Mouse (Mus musculus): ENCODE data around the gene Morf4l1.
A peak's percentile ranks its signal among the peaks of the same experiment; 100 is the strongest.

Morf4l1 gene

GRCm38 (mm10) chr9:90124873-90125245 is 10.3 kb upstream of the Morf4l1 start:
- Histone ChIP-seq H3K9me3 (ENCODE audit: low read length) (no peaks in the 10 kb centered on the region), H3K4me1 (replicated peaks; ENCODE audit: low read depth, low read length) (peaks cover 40% of the 10 kb centered on the region), H3K36me3 (ENCODE audit: insufficient read depth, low read length) (no peaks in the 10 kb centered on the region), H3K4me3 (replicated peaks; ENCODE audit: low read length) (peak overlapping the region; percentile 23; the same call in 1 of the 2 replicates), H3K27me3 (ENCODE audit: insufficient read depth, low read length) (0 out of 2 replicates have a peak, but pooled peaks cover 2% of the 10 kb centered on the region)
- TF ChIP-seq NANOG (IDR thresholded peaks at IDR 0.05; ENCODE audit: borderline replicate concordance, low read length) (no peak), POU5F1 (IDR thresholded peaks at IDR 0.05; ENCODE audit: borderline replicate concordance, low read length) (no peak), CTCF (conservative IDR thresholded peaks at IDR 0.05; ENCODE audit: low read length) (no peak)

- Histone ChIP-seq H3K4me3 (replicated peaks; ENCODE audit: low read length) (peak overlapping the region; percentile 23; the same call in 1 of the 2 replicates), H3K36me3 (ENCODE audit: insufficient read depth, low read length) (no peaks in the 10 kb centered on the region), H3K27me3 (ENCODE audit: insufficient read depth, low read length) (0 out of 2 replicates have a peak, but pooled peaks cover 2% of the 10 kb centered on the region), H3K4me1 (replicated peaks; ENCODE audit: low read depth, low read length) (peaks cover 40% of the 10 kb centered on the region), H3K9me3 (ENCODE audit: low read length) (no peaks in the 10 kb centered on the region)
- TF ChIP-seq CTCF (conservative IDR thresholded peaks at IDR 0.05; ENCODE audit: low read length) = no peak
- no peak for TF ChIP-seq POU5F1 (IDR thresholded peaks at IDR 0.05; ENCODE audit: borderline replicate concordance, low read length)
- TF ChIP-seq NANOG (IDR thresholded peaks at IDR 0.05; ENCODE audit: borderline replicate concordance, low read length) = no peak
Observed at GRCm38 (mm10) chr9:90124156-90124872, 9.7 kb upstream of the Morf4l1 start.

GRCm38 (mm10) chr9:90122246-90122740 is 7.7 kb upstream of the Morf4l1 start:
- no peaks in the 10 kb centered on the region for H3K9me3 ChIP-seq (ENCODE audit: low read length)
- TF ChIP-seq CTCF (conservative IDR thresholded peaks at IDR 0.05; ENCODE audit: low read length) (no peak), NANOG (IDR thresholded peaks at IDR 0.05; ENCODE audit: borderline replicate concordance, low read length) (no peak), POU5F1 (IDR thresholded peaks at IDR 0.05; ENCODE audit: borderline replicate concordance, low read length) (no peak)
- H3K27me3 ChIP-seq (ENCODE audit: insufficient read depth, low read length) = no peaks in the 10 kb centered on the region
- H3K4me3 ChIP-seq (replicated peaks; ENCODE audit: low read length) = no peak overlapping the region
- no peaks in the 10 kb centered on the region for H3K36me3 ChIP-seq (ENCODE audit: insufficient read depth, low read length)
- peaks cover 42% of the 10 kb centered on the region for H3K4me1 ChIP-seq (replicated peaks; ENCODE audit: low read depth, low read length)

GRCm38 (mm10) chr9:90117234-90117633 is 2.7 kb upstream of the Morf4l1 start:
- Histone ChIP-seq H3K4me3 (replicated peaks; ENCODE audit: low read length) (no peak overlapping the region), H3K36me3 (ENCODE audit: insufficient read depth, low read length) (no peaks in the 10 kb centered on the region; the same call in 1 of the 2 replicates), H3K9me3 (ENCODE audit: low read length) (no peaks in the 10 kb centered on the region), H3K4me1 (replicated peaks; ENCODE audit: low read depth, low read length) (peaks cover 25% of the 10 kb centered on the region), H3K27me3 (ENCODE audit: insufficient read depth, low read length) (no peaks in the 10 kb centered on the region)
- no peak for TF ChIP-seq POU5F1 (IDR thresholded peaks at IDR 0.05; ENCODE audit: borderline replicate concordance, low read length)
- TF ChIP-seq NANOG (IDR thresholded peaks at IDR 0.05; ENCODE audit: borderline replicate concordance, low read length) = no peak
- TF ChIP-seq CTCF (conservative IDR thresholded peaks at IDR 0.05; ENCODE audit: low read length) = no peak

- TF ChIP-seq CTCF (conservative IDR thresholded peaks at IDR 0.05; ENCODE audit: low read length) = no peak
- no peak for TF ChIP-seq NANOG (IDR thresholded peaks at IDR 0.05; ENCODE audit: borderline replicate concordance, low read length)
- TF ChIP-seq POU5F1 (IDR thresholded peaks at IDR 0.05; ENCODE audit: borderline replicate concordance, low read length) = no peak
- H3K4me3 ChIP-seq (replicated peaks; ENCODE audit: low read length) = peak overlapping the region; percentile 94
- H3K4me1 ChIP-seq (replicated peaks; ENCODE audit: low read depth, low read length) = peaks cover 39% of the 10 kb centered on the region
- H3K27me3 ChIP-seq (ENCODE audit: insufficient read depth, low read length) = no peaks in the 10 kb centered on the region
- peaks cover under 1% of the 10 kb centered on the region; the same call in 1 of the 2 replicates for H3K36me3 ChIP-seq (ENCODE audit: insufficient read depth, low read length)
- no peaks in the 10 kb centered on the region for H3K9me3 ChIP-seq (ENCODE audit: low read length)
Observed at GRCm38 (mm10) chr9:90115308-90115700, 730 bp upstream of the Morf4l1 start.

GRCm38 (mm10) chr9:90113651-90114566 is 665 bp downstream of the Morf4l1 start:
- Histone ChIP-seq H3K9me3 (ENCODE audit: low read length) (no peaks in the 10 kb centered on the region), H3K27me3 (ENCODE audit: insufficient read depth, low read length) (no peaks in the 10 kb centered on the region), H3K4me1 (replicated peaks; ENCODE audit: low read depth, low read length) (peaks cover 53% of the 10 kb centered on the region), H3K36me3 (ENCODE audit: insufficient read depth, low read length) (peaks cover 14% of the 10 kb centered on the region), H3K4me3 (replicated peaks; ENCODE audit: low read length) (peak overlapping the region; percentile 94)
- TF ChIP-seq CTCF (conservative IDR thresholded peaks at IDR 0.05; ENCODE audit: low read length) (no peak), NANOG (IDR thresholded peaks at IDR 0.05; ENCODE audit: borderline replicate concordance, low read length) (no peak)

- Histone ChIP-seq H3K9me3 (ENCODE audit: low read length) (no peaks in the 10 kb centered on the region), H3K27me3 (ENCODE audit: insufficient read depth, low read length) (no peaks in the 10 kb centered on the region), H3K4me1 (replicated peaks; ENCODE audit: low read depth, low read length) (peaks cover 61% of the 10 kb centered on the region), H3K4me3 (replicated peaks; ENCODE audit: low read length) (peak overlapping the region; percentile 94), H3K36me3 (ENCODE audit: insufficient read depth, low read length) (peaks cover 21% of the 10 kb centered on the region)
- TF ChIP-seq POU5F1 (IDR thresholded peaks at IDR 0.05; ENCODE audit: borderline replicate concordance, low read length) = no peak
- no peak for TF ChIP-seq CTCF (conservative IDR thresholded peaks at IDR 0.05; ENCODE audit: low read length)
- no peak for TF ChIP-seq NANOG (IDR thresholded peaks at IDR 0.05; ENCODE audit: borderline replicate concordance, low read length)
Observed at GRCm38 (mm10) chr9:90113151-90113550, 1.4 kb downstream of the Morf4l1 start.

- no peak for TF ChIP-seq NANOG (IDR thresholded peaks at IDR 0.05; ENCODE audit: borderline replicate concordance, low read length)
- no peak for TF ChIP-seq CTCF (conservative IDR thresholded peaks at IDR 0.05; ENCODE audit: low read length)
- TF ChIP-seq POU5F1 (IDR thresholded peaks at IDR 0.05; ENCODE audit: borderline replicate concordance, low read length) = no peak
- Histone ChIP-seq H3K4me3 (replicated peaks; ENCODE audit: low read length) (peak overlapping the region; percentile 94), H3K9me3 (ENCODE audit: low read length) (no peaks in the 10 kb centered on the region), H3K36me3 (ENCODE audit: insufficient read depth, low read length) (peaks cover 54% of the 10 kb centered on the region), H3K4me1 (replicated peaks; ENCODE audit: low read depth, low read length) (peaks cover 77% of the 10 kb centered on the region), H3K27me3 (ENCODE audit: insufficient read depth, low read length) (no peaks in the 10 kb centered on the region)
Observed at GRCm38 (mm10) chr9:90109386-90109785, 5.2 kb downstream of the Morf4l1 start.
